Mouse (Mus musculus): ENCODE results near the gene Mrps15. TPM values are rescaled to one million over a fixed set of nuclear protein-coding genes. Genes with fewer than 3 reads are reported as not detected.
A peak's percentile ranks its signal among the peaks of the same experiment; 100 is the strongest.
"Not testable (repeated sequence)": the region's sequence is repeated elsewhere in the genome, so short reads cannot be mapped to it uniquely, and the experiment has no call there.

Gene Mrps15
- total and polyA plus RNA-seq, 3 experiments: 91.5 to 157 TPM; not detected in 1

DNA sequence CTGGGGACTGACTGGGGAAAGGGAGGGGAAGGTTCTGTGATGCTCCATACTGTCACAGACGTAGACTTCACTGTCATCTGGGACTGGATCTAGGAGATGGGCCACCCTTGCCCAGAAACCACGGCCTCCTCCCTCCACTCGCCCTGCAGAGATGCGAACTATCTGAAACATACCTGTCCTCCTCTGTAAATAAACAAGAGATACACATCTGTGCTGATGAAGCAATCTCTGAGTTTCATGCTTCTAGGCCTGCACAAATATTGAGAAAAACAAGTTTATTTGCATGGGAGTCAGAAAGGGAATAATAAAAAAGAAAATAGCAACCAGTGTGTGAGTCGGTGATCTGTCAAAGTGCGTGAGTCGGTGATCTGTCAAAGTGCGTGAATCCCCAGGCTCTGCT lies 45.1 kb downstream of the Mrps15 start:
- Histone ChIP-seq H3K4me3 (ENCODE audit: control insufficient read depth in 1 of 2, insufficient read depth in 1 of 2, low read depth in 2 of 2, low read length in 2 of 2) (no peak overlapping the region), H3K79me2 (ENCODE audit: control insufficient read depth, insufficient read depth, low read length, poor library complexity) (peaks cover 3% of the 10 kb centered on the region), H3K9ac (ENCODE audit: control insufficient read depth, low read depth, low read length, poor library complexity, severe bottlenecking) (no peak overlapping the region), H3K27me3 (ENCODE audit: control insufficient read depth in 1 of 2, insufficient read depth in 2 of 2, low read length in 2 of 2) (no peaks in the 10 kb centered on the region), H3K36me3 (ENCODE audit: control insufficient read depth in 1 of 2, insufficient read depth in 2 of 2, low read length in 2 of 2) (no peaks in the 10 kb centered on the region), H3K4me1 (ENCODE audit: control insufficient read depth in 1 of 2, insufficient read depth in 2 of 2, low read length in 2 of 2) (0 out of 4 replicates have a peak, but pooled peaks cover 0 to 1% of the 10 kb centered on the region in 2 experiments), H3K27ac (ENCODE audit: control insufficient read depth, low read depth, low read length) (no peak overlapping the region), H3K9me3 (replicated peaks; ENCODE audit: insufficient read depth, low read length) (no peaks in the 10 kb centered on the region)
- no peak for DNase-seq (ENCODE audit: low read depth, low spot score)
- no peak for TF ChIP-seq ETS1 (IDR thresholded peaks at IDR 0.05; ENCODE audit: low read depth, low read length)
- TF ChIP-seq MYC (IDR thresholded peaks at IDR 0.05; ENCODE audit: low read depth, low read length): no peak
- no peak for TF ChIP-seq CHD2 (IDR thresholded peaks at IDR 0.05; ENCODE audit: low read length)
- no peak for TF ChIP-seq TCF12 (IDR thresholded peaks at IDR 0.05; ENCODE audit: low read depth, low read length)
- TF ChIP-seq KAT2A (conservative IDR thresholded peaks at IDR 0.05; ENCODE audit: low read depth, low read length): no peak
- TF ChIP-seq SIN3A (IDR thresholded peaks at IDR 0.05; ENCODE audit: low read length): no peak
- no peak for TF ChIP-seq CHD1 (IDR thresholded peaks at IDR 0.05; ENCODE audit: low read depth, low read length)
- TF ChIP-seq MAX (IDR thresholded peaks at IDR 0.05; ENCODE audit: low read length): no peak

DNA sequence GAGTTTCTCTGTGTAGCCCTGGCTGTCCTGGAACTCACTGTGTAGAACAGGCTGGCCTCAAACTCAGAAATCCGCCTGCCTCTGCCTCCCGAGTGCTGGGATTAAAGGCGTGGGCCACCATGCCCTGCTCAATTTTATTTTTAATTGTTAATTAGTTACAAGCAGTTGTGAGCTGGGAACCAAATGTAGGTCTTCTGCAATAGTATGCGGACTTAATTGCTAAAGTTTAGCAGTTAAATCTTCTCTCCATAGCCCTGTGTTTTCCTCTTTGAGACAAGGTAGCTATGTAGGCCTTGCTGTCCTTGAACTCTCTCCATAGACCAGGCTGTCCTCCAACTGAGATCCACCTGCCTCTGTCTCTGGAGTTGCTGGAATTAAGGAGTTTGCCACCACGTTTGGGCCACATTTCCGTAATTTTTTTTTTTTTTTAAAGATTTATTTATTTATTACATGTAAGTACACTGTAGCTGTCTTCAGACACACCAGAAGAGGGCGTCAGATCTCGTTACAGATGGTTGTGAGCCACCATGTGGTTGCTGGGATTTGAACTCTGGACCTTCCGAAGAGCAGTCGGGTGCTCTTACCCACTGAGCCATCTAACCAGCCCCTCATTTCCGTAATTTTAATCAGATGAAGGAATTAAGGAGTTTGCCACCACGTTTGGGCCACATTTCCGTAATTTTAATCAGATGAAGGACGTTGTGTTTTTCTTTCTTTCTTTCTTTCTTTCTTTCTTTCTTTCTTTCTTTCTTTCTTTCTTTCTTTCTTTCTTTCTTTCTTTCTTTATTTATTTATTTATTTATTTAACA lies 49.1 kb downstream of the Mrps15 start:
- DNase-seq (ENCODE audit: low read depth, low spot score): peak; percentile 87
- Histone ChIP-seq H3K36me3 (ENCODE audit: control insufficient read depth in 1 of 2, insufficient read depth in 2 of 2, low read length in 2 of 2) (peaks cover 0 to 14% of the 10 kb centered on the region in 2 experiments; a peak in 2 of 4 replicates), H3K4me3 (ENCODE audit: control insufficient read depth in 1 of 2, insufficient read depth in 1 of 2, low read depth in 2 of 2, low read length in 2 of 2) (peak overlapping the region; percentile 12 to 93; a peak in 3 of 4 replicates), H3K4me1 (ENCODE audit: control insufficient read depth in 1 of 2, insufficient read depth in 2 of 2, low read length in 2 of 2) (peaks cover 0 to 23% of the 10 kb centered on the region in 2 experiments; a peak in 3 of 4 replicates), H3K27ac (ENCODE audit: control insufficient read depth, low read depth, low read length) (peak overlapping the region; percentile 65)
- not testable (repeated sequence) for H3K27me3 ChIP-seq (ENCODE audit: control insufficient read depth in 1 of 2, insufficient read depth in 2 of 2, low read length in 2 of 2); H3K9ac ChIP-seq (ENCODE audit: control insufficient read depth, low read depth, low read length, poor library complexity, severe bottlenecking); H3K9me3 ChIP-seq (replicated peaks; ENCODE audit: insufficient read depth, low read length); H3K79me2 ChIP-seq (ENCODE audit: control insufficient read depth, insufficient read depth, low read length, poor library complexity)
- peak; percentile 47; the same call in 1 of the 2 replicates for TF ChIP-seq MYC (IDR thresholded peaks at IDR 0.05; ENCODE audit: low read depth, low read length)
- TF ChIP-seq GATA1 (IDR thresholded peaks at IDR 0.05; ENCODE audit: low read depth, low read length): 0 out of 2 replicates have a peak, but pooled peaks have one; percentile 3
- 0 out of 2 replicates have a peak, but pooled peaks have one; percentile 29 for TF ChIP-seq ELF1 (IDR thresholded peaks at IDR 0.05; ENCODE audit: low read depth, low read length)
- TF ChIP-seq SIN3A (IDR thresholded peaks at IDR 0.05; ENCODE audit: low read length): 0 out of 2 replicates have a peak, but pooled peaks have one; percentile 25
- TF ChIP-seq ZNF384 (IDR thresholded peaks at IDR 0.05; ENCODE audit: low read depth, low read length): peak; percentile 82
- TF ChIP-seq ETS1 (IDR thresholded peaks at IDR 0.05; ENCODE audit: low read depth, low read length): peak; percentile 30; the same call in 1 of the 2 replicates
- TF ChIP-seq TBP (IDR thresholded peaks at IDR 0.05; ENCODE audit: low read depth, low read length): peak; percentile 97
- 0 out of 2 replicates have a peak, but pooled peaks have one; percentile 21 for TF ChIP-seq HCFC1 (IDR thresholded peaks at IDR 0.05; ENCODE audit: low read depth, low read length)
- 0 out of 2 replicates have a peak, but pooled peaks have one; percentile 11 for TF ChIP-seq NRF1 (IDR thresholded peaks at IDR 0.05; ENCODE audit: insufficient read depth, low read depth, low read length, poor library complexity, severe bottlenecking)

Data from MEL (cell line).